Mouse (Mus musculus) forebrain, embryonic 14.5 days (tissue): ENCODE data around the gene Zbtb32. TPM values are rescaled to one million over a fixed set of nuclear protein-coding genes. Genes with fewer than 3 reads are reported as not detected.
A peak's percentile ranks its signal among the peaks of the same experiment; 100 is the strongest.

ENCODE experiments used
- ATAC-seq: fragments of 200-750 bp; cut with Nextera tagmentation; 2 replicates; pipeline ENCODE4 v1.8.0; 2017; ENCODE audit warnings: mild to moderate bottlenecking, moderate library complexity
- DNase-seq: peaks from one replicate; pipeline ENCODE4 v3.0.0-alpha.2; 2015; ENCODE audit warnings: low spot score
- H3K27ac ChIP-seq: fragments of 300-500 bp; sonication (generic); 2 replicates; pipeline ENCODE4 v1.5.1; 2014; ENCODE audit warnings: low read depth, mild to moderate bottlenecking, control low read depth, low read length, moderate library complexity
- H3K27me3 ChIP-seq: fragments of 300-500 bp; sonication (generic); replicated peaks from 2 replicates; pipeline ENCODE4 v1.6.1; 2014; ENCODE audit warnings: low read length, control low read depth, mixed read lengths; ENCODE audit not compliant: control insufficient read depth, insufficient read depth
- H3K36me3 ChIP-seq: fragments of 300-500 bp; sonication (generic); 2 replicates; pipeline ENCODE4 v1.6.1; 2014; ENCODE audit warnings: low read length, control low read depth; ENCODE audit not compliant: control insufficient read depth, insufficient read depth
- H3K4me1 ChIP-seq: fragments of 300-500 bp; sonication (generic); 2 replicates; pipeline ENCODE4 v1.6.1; 2014; ENCODE audit warnings: antibody characterized with exemption, low read length, control low read depth; ENCODE audit not compliant: control insufficient read depth, insufficient read depth
- H3K4me2 ChIP-seq: fragments of 300-500 bp; sonication (generic); 2 replicates; pipeline ENCODE4 v1.6.1; 2014; ENCODE audit warnings: mild to moderate bottlenecking, control low read depth, low read length
- H3K4me3 ChIP-seq: fragments of 300-500 bp; sonication (generic); 2 replicates; pipeline ENCODE4 v1.5.1; 2014; ENCODE audit warnings: low read depth, low read length, control low read depth
- H3K9ac ChIP-seq: fragments of 300-500 bp; sonication (generic); 2 replicates; pipeline ENCODE4 v1.6.1; 2014; ENCODE audit warnings: mild to moderate bottlenecking, low read length, control low read depth, moderate library complexity
- H3K9me3 ChIP-seq: fragments of 300-500 bp; sonication (generic); replicated peaks from 2 replicates; pipeline ENCODE4 v1.6.1; 2016; ENCODE audit warnings: low read length, control low read depth, mixed read lengths; ENCODE audit not compliant: control insufficient read depth
- WGBS: fragments of 180-500 bp; shearing (Covaris S2); extraction: QIAGEN DNeasy Blood & Tissue Kit; methylation state at CpG from one replicate; pipeline ENCODE4 v1.1.7; 2014; 5-methylcytosine and 5-hydroxymethylcytosine counted together
- polyA plus RNA-seq: library from polyadenylated mRNA; unstranded; fragments of >200 nt; fragmentation: Nextera tagmentation; extraction: Ambion mirVana; gene quantifications from 2 replicates; pipeline ENCODE4 v1.2.1, GENCODE M21; 2014

Gene Zbtb32
- polyA plus RNA-seq, 1 experiment from 2014 or later: 0.34 TPM

- Histone ChIP-seq H3K9ac (peak overlapping the region; percentile 97), H3K4me2 (peak overlapping the region; percentile 95), H3K4me3 (peak overlapping the region; percentile 98), H3K27ac (peak overlapping the region; percentile 92), H3K4me1 (peaks cover 7% of the 10 kb centered on the region), H3K9me3 (no peaks in the 10 kb centered on the region), H3K27me3 (no peaks in the 10 kb centered on the region), H3K36me3 (peaks cover 40% of the 10 kb centered on the region)
- under 1% methylated on average over 63 of the region's 67 CpGs for WGBS
- ATAC-seq: peak; percentile 48
- DNase-seq: peak; percentile 29
Measured at GRCm38 (mm10) chr7:30587842-30588667, 10.7 kb downstream of the Zbtb32 start.

DNA sequence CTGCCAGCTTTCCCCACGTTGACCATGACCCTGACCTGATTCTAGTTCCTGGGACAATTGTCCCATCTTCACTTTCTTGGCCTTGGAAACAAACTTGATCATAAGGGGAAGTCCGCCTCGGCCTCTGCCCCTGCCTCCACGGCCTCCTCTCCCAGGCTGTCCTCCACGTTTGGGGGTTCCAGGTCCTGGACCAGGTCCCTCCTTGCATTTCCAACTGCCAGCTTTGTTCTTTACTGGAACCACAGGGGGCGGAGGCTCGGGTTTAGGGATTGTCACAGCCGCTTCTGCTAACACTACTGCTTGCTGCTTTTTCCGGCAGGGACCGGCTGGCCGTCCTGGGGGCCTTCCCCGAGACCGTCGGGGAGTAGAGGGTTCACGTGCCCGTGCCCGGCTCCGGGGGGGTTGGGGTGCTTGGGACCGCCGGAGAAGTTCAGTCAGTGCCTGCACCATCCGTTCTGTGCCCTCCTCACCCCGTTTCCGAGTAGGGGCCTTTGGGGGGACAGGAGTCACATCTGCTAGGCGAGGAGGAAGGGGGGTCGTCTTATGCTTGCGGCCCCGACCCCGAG is 12.2 kb downstream of the Zbtb32 start:
- peak overlapping the region; percentile 97 for H3K9ac ChIP-seq
- no peak overlapping the region for H3K4me3 ChIP-seq

DNA sequence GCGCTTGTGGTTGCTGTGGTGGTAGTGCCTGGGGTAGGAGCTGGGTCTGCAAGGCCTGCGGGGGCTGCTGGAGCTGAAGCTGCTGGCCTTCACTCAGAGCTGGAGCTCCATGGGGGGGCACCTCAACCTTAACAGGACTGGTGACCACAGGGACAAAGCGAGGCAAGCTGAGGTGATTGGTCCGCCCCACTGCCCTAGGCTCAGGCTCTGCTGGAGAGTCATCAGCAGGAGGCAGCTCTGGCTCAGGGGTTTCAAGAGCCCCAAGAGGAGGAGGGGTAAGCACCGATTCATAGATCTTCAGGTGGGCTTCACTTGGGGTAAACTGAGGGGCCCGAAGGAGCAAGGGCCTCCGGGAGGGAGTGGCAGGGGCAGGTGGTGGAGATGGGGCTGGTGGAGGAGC is 13.5 kb downstream of the Zbtb32 start:
- no peak overlapping the region for H3K4me2 ChIP-seq

More for the DNA sequence above, 12.2 kb downstream of the Zbtb32 start:
- WGBS: 89% methylated on average over 28 of the region's 28 CpGs
- ATAC-seq (no peak), DNase-seq (no peak)
- no peaks in the 10 kb centered on the region for H3K9me3 ChIP-seq
- no peak overlapping the region for H3K27ac ChIP-seq
- H3K27me3 ChIP-seq: no peaks in the 10 kb centered on the region
- peaks cover 7% of the 10 kb centered on the region for H3K4me1 ChIP-seq
- peak overlapping the region; percentile 95 for H3K4me2 ChIP-seq
- peaks cover 55% of the 10 kb centered on the region for H3K36me3 ChIP-seq

DNA sequence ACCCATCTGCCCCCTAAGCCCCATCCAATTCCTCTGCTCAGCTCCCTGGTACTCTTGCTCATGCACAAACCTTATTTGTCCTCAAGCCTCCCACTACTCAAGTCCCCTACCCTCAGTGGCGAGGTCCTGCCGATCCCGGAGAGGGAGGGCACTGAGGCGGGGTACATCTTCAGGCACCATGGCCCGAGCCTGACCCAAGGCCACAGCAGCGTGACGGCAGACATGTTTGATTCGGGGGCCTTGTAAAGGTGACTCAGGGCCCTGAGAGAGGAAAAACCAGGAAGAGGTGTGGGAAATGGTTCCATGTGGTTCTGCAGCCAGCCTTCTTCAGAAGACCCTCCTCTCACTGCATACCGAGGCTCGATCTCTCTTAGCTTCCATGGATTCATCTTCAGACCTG is 14.4 kb downstream of the Zbtb32 start:
- 96% methylated on average over 10 of the region's 10 CpGs for WGBS
- no peak for DNase-seq
- Histone ChIP-seq H3K4me3 (no peak overlapping the region), H3K9me3 (no peaks in the 10 kb centered on the region), H3K4me1 (peaks cover 7% of the 10 kb centered on the region), H3K36me3 (peaks cover 77% of the 10 kb centered on the region), H3K27me3 (no peaks in the 10 kb centered on the region), H3K4me2 (no peak overlapping the region), H3K27ac (no peak overlapping the region), H3K9ac (no peak overlapping the region)
- ATAC-seq: no peak

More for the DNA sequence above, 13.5 kb downstream of the Zbtb32 start:
- Histone ChIP-seq H3K27me3 (no peaks in the 10 kb centered on the region), H3K9me3 (no peaks in the 10 kb centered on the region), H3K27ac (no peak overlapping the region), H3K36me3 (peaks cover 69% of the 10 kb centered on the region), H3K4me3 (no peak overlapping the region), H3K9ac (no peak overlapping the region), H3K4me1 (peaks cover 7% of the 10 kb centered on the region)
- ATAC-seq (no peak), DNase-seq (no peak)
- WGBS: 96% methylated on average over 7 of the region's 7 CpGs

- Histone ChIP-seq H3K4me3 (no peak overlapping the region), H3K9ac (no peak overlapping the region), H3K4me2 (no peak overlapping the region), H3K4me1 (no peaks in the 10 kb centered on the region), H3K9me3 (no peaks in the 10 kb centered on the region), H3K27me3 (no peaks in the 10 kb centered on the region), H3K36me3 (peaks cover 100% of the 10 kb centered on the region), H3K27ac (no peak overlapping the region)
- no peak for ATAC-seq
- no peak for DNase-seq
- WGBS: 94% methylated on average over 16 of the region's 16 CpGs
Measured at GRCm38 (mm10) chr7:30581547-30581946, 17.2 kb downstream of the Zbtb32 start.

- Histone ChIP-seq H3K36me3 (peaks cover 100% of the 10 kb centered on the region), H3K4me2 (no peak overlapping the region), H3K27ac (no peak overlapping the region), H3K9ac (no peak overlapping the region), H3K9me3 (no peaks in the 10 kb centered on the region), H3K4me1 (no peaks in the 10 kb centered on the region), H3K4me3 (no peak overlapping the region), H3K27me3 (no peaks in the 10 kb centered on the region)
- ATAC-seq: no peak
- 94% methylated on average over 8 of the region's 8 CpGs for WGBS
- no peak for DNase-seq
Measured at GRCm38 (mm10) chr7:30579950-30580349, 18.8 kb downstream of the Zbtb32 start.

- no peak overlapping the region for H3K9ac ChIP-seq
- H3K9me3 ChIP-seq: no peaks in the 10 kb centered on the region
- no peak overlapping the region for H3K4me3 ChIP-seq
- no peak for DNase-seq
- no peak for ATAC-seq
- H3K27me3 ChIP-seq: no peaks in the 10 kb centered on the region
- no peak overlapping the region for H3K27ac ChIP-seq
- H3K36me3 ChIP-seq: peaks cover 98% of the 10 kb centered on the region
- H3K4me1 ChIP-seq: no peaks in the 10 kb centered on the region
- WGBS: 89% methylated on average over 2 of the region's 2 CpGs
- no peak overlapping the region for H3K4me2 ChIP-seq
Measured at GRCm38 (mm10) chr7:30572969-30573368, 25.7 kb downstream of the Zbtb32 start.

GRCm38 (mm10) chr7:30572389-30572788 is 26.3 kb downstream of the Zbtb32 start:
- WGBS: 82% methylated on average over 5 of the region's 5 CpGs
- no peaks in the 10 kb centered on the region for H3K27me3 ChIP-seq
- no peaks in the 10 kb centered on the region for H3K9me3 ChIP-seq
- H3K9ac ChIP-seq: no peak overlapping the region
- no peaks in the 10 kb centered on the region for H3K4me1 ChIP-seq
- no peak overlapping the region for H3K4me3 ChIP-seq
- DNase-seq: no peak
- H3K27ac ChIP-seq: no peak overlapping the region
- peaks cover 96% of the 10 kb centered on the region for H3K36me3 ChIP-seq
- ATAC-seq: no peak
- no peak overlapping the region for H3K4me2 ChIP-seq

DNA sequence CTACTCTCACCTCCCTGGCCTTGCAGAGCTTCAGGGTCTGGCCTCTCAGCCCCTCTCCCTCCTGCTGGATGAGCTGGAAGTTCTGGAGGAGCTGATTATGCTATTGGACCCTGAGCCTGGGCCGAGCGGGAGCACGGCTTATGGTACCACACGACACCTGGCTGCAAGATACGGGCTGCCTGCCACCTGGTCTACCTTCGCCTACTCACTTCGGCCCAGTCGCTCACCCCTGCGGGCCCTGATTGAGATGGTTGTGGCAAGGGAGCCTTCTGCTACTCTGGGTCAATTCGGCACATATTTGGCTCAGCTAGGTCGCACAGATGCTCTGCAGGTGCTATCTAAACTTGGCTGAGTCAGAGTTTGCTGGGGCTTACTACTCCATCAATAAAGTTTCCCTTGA is 31.2 kb downstream of the Zbtb32 start:
- WGBS: 89% methylated on average over 11 of the region's 11 CpGs
- Histone ChIP-seq H3K27ac (no peak overlapping the region), H3K4me3 (no peak overlapping the region), H3K4me2 (no peak overlapping the region), H3K9ac (no peak overlapping the region), H3K9me3 (no peaks in the 10 kb centered on the region), H3K36me3 (peaks cover 76% of the 10 kb centered on the region), H3K27me3 (no peaks in the 10 kb centered on the region), H3K4me1 (peaks cover 4% of the 10 kb centered on the region; the same call in 1 of the 2 replicates)
- DNase-seq: no peak
- ATAC-seq: no peak
